Mouse (Mus musculus) lung, embryonic 16.5 days (tissue): ENCODE measurements around the gene Dlg4. TPM values are rescaled to one million over a fixed set of nuclear protein-coding genes. Genes with fewer than 3 reads are reported as not detected.
A peak's percentile ranks its signal among the peaks of the same experiment; 100 is the strongest.

Experiments
- ATAC-seq: fragments of 200-750 bp; cut with Nextera tagmentation; 2 replicates; pipeline ENCODE4 v1.8.0; 2017; ENCODE audit warnings: low read depth, mild to moderate bottlenecking, moderate library complexity
- H3K27ac ChIP-seq: fragments of 300-500 bp; sonication (generic); 2 replicates; pipeline ENCODE4 v1.5.1; 2014; ENCODE audit warnings: mild to moderate bottlenecking, control low read depth, low read length
- H3K27me3 ChIP-seq: fragments of 300-500 bp; sonication (generic); 2 replicates; pipeline ENCODE4 v1.6.1; 2014; ENCODE audit warnings: low read depth, low read length, mixed read lengths; ENCODE audit not compliant: control insufficient read depth, insufficient read depth
- H3K36me3 ChIP-seq: fragments of 300-500 bp; sonication (generic); 2 replicates; pipeline ENCODE4 v1.6.1; 2014; ENCODE audit warnings: low read length; ENCODE audit not compliant: control insufficient read depth, insufficient read depth
- H3K4me1 ChIP-seq: fragments of 300-500 bp; sonication (generic); replicated peaks from 2 replicates; pipeline ENCODE4 v1.6.1; 2014; ENCODE audit warnings: low read length, mixed read lengths; ENCODE audit not compliant: control insufficient read depth, insufficient read depth
- H3K4me2 ChIP-seq: fragments of 300-500 bp; sonication (generic); 2 replicates; pipeline ENCODE4 v1.6.1; 2014; ENCODE audit warnings: low read depth, low read length, control low read depth
- H3K4me3 ChIP-seq: fragments of 300-500 bp; sonication (generic); 2 replicates; pipeline ENCODE4 v1.5.1; 2014; ENCODE audit warnings: mild to moderate bottlenecking, low read length, control low read depth
- H3K9ac ChIP-seq: fragments of 300-500 bp; sonication (generic); 2 replicates; pipeline ENCODE4 v1.6.1; 2014; ENCODE audit warnings: low read length, control low read depth
- H3K9me3 ChIP-seq: fragments of 300-500 bp; sonication (generic); 2 replicates; pipeline ENCODE4 v1.6.1; 2016; ENCODE audit warnings: low read length; ENCODE audit not compliant: control insufficient read depth
- WGBS: fragments of 180-500 bp; shearing (Covaris S2); extraction: QIAGEN DNeasy Blood & Tissue Kit; methylation state at CpG from one replicate; pipeline ENCODE4 v1.1.7; 2014; 5-methylcytosine and 5-hydroxymethylcytosine counted together
- polyA plus RNA-seq: library from polyadenylated mRNA; unstranded; fragments of >200 nt; fragmentation: Nextera tagmentation; extraction: Ambion mirVana; gene quantifications from 2 replicates; pipeline ENCODE4 v1.2.1, GENCODE M21; 2015

Gene Dlg4
- polyA plus RNA-seq, 1 experiment from 2014 or later = 7.9 TPM

- Histone ChIP-seq H3K27ac (no peak overlapping the region), H3K9ac (no peak overlapping the region), H3K36me3 (no peaks in the 10 kb centered on the region), H3K4me3 (no peak overlapping the region), H3K9me3 (no peaks in the 10 kb centered on the region), H3K27me3 (peaks cover 2% of the 10 kb centered on the region; the same call in 1 of the 2 replicates), H3K4me2 (no peak overlapping the region), H3K4me1 (no peaks in the 10 kb centered on the region)
- WGBS = 52% methylated on average over 10 of the region's 10 CpGs
- ATAC-seq = no peak
Measured at GRCm38 (mm10) chr11:70049816-70050215, 33.1 kb downstream of the Dlg4 start.

- no peak overlapping the region for H3K4me3 ChIP-seq
- H3K27ac ChIP-seq = no peak overlapping the region
- ATAC-seq = no peak
- no peaks in the 10 kb centered on the region for H3K36me3 ChIP-seq
- no peaks in the 10 kb centered on the region for H3K9me3 ChIP-seq
- no peak overlapping the region for H3K4me2 ChIP-seq
- 48% methylated on average over 7 of the region's 7 CpGs for WGBS
- H3K27me3 ChIP-seq = peaks cover 2% of the 10 kb centered on the region; the same call in 1 of the 2 replicates
- H3K9ac ChIP-seq = no peak overlapping the region
- H3K4me1 ChIP-seq = peaks cover 4% of the 10 kb centered on the region; the same call in 1 of the 2 replicates
Measured at GRCm38 (mm10) chr11:70053156-70053555, 36.4 kb downstream of the Dlg4 start.

- H3K27me3 ChIP-seq = peaks cover 2% of the 10 kb centered on the region; the same call in 1 of the 2 replicates
- H3K4me2 ChIP-seq = no peak within 1 kb of the TSS
- H3K9me3 ChIP-seq = no peaks in the 10 kb centered on the region
- H3K36me3 ChIP-seq = no peaks in the 10 kb centered on the region
- no peak for ATAC-seq
- WGBS = 77% methylated on average over 10 of the region's 10 CpGs
- no peak within 1 kb of the TSS for H3K4me3 ChIP-seq
- no peak within 1 kb of the TSS for H3K27ac ChIP-seq
- H3K9ac ChIP-seq = no peak within 1 kb of the TSS
- peaks cover 4% of the 10 kb centered on the region; the same call in 1 of the 2 replicates for H3K4me1 ChIP-seq
Measured at GRCm38 (mm10) chr11:70053898-70054570, 37.3 kb downstream of the Dlg4 start, which contains the start of gene Asgr1. Gene Asgr1, plus strand, starts transcription at chr11:70054085.

- Histone ChIP-seq H3K9me3 (no peaks in the 10 kb centered on the region), H3K4me1 (peaks cover 4% of the 10 kb centered on the region; the same call in 1 of the 2 replicates), H3K27ac (no peak overlapping the region), H3K4me3 (no peak overlapping the region), H3K27me3 (peaks cover 2% of the 10 kb centered on the region; the same call in 1 of the 2 replicates), H3K9ac (peak overlapping the region; percentile 28; the same call in 1 of the 2 replicates), H3K36me3 (no peaks in the 10 kb centered on the region), H3K4me2 (peak overlapping the region; percentile 39; the same call in 1 of the 2 replicates)
- peak; percentile 61; the same call in 1 of the 2 replicates for ATAC-seq
- 16% methylated on average over 18 of the region's 18 CpGs for WGBS
Measured at GRCm38 (mm10) chr11:70055618-70056214, 39.0 kb downstream of the Dlg4 start.

- Histone ChIP-seq H3K4me2 (no peak overlapping the region), H3K27ac (no peak overlapping the region), H3K36me3 (no peaks in the 10 kb centered on the region), H3K9me3 (no peaks in the 10 kb centered on the region), H3K4me1 (peaks cover 4% of the 10 kb centered on the region; the same call in 1 of the 2 replicates), H3K27me3 (peaks cover 2% of the 10 kb centered on the region; the same call in 1 of the 2 replicates), H3K4me3 (no peak overlapping the region), H3K9ac (no peak overlapping the region)
- 79% methylated on average over 9 of the region's 9 CpGs for WGBS
- ATAC-seq = no peak
Measured at GRCm38 (mm10) chr11:70057805-70058204, 41.1 kb downstream of the Dlg4 start.

- ATAC-seq = no peak
- H3K4me3 ChIP-seq = no peak overlapping the region
- no peak overlapping the region for H3K27ac ChIP-seq
- no peaks in the 10 kb centered on the region for H3K36me3 ChIP-seq
- no peaks in the 10 kb centered on the region for H3K9me3 ChIP-seq
- no peak overlapping the region for H3K4me2 ChIP-seq
- 44% methylated on average over 6 of the region's 6 CpGs for WGBS
- H3K27me3 ChIP-seq = no peaks in the 10 kb centered on the region
- no peak overlapping the region for H3K9ac ChIP-seq
- peaks cover 4% of the 10 kb centered on the region; the same call in 1 of the 2 replicates for H3K4me1 ChIP-seq
Measured at GRCm38 (mm10) chr11:70059930-70060329, 43.2 kb downstream of the Dlg4 start.

GRCm38 (mm10) chr11:70063053-70063452 lies 46.3 kb downstream of the Dlg4 start:
- Histone ChIP-seq H3K9me3 (no peaks in the 10 kb centered on the region), H3K27me3 (no peaks in the 10 kb centered on the region), H3K27ac (no peak overlapping the region), H3K9ac (no peak overlapping the region), H3K4me2 (no peak overlapping the region), H3K4me1 (no peaks in the 10 kb centered on the region), H3K4me3 (no peak overlapping the region), H3K36me3 (no peaks in the 10 kb centered on the region)
- WGBS = 64% methylated on average over 3 of the region's 3 CpGs
- ATAC-seq = no peak

GRCm38 (mm10) chr11:70066701-70067100 lies 50.0 kb downstream of the Dlg4 start:
- Histone ChIP-seq H3K4me2 (no peak overlapping the region), H3K9me3 (no peaks in the 10 kb centered on the region), H3K9ac (no peak overlapping the region), H3K4me1 (no peaks in the 10 kb centered on the region), H3K27me3 (no peaks in the 10 kb centered on the region), H3K4me3 (no peak overlapping the region), H3K27ac (no peak overlapping the region), H3K36me3 (no peaks in the 10 kb centered on the region)
- WGBS = 57% methylated on average over 4 of the region's 4 CpGs
- ATAC-seq = no peak

GRCm38 (mm10) chr11:70068245-70068644 lies 51.5 kb downstream of the Dlg4 start:
- no peaks in the 10 kb centered on the region for H3K27me3 ChIP-seq
- no peak for ATAC-seq
- WGBS = 57% methylated on average over 3 of the region's 3 CpGs
- H3K27ac ChIP-seq = no peak overlapping the region
- H3K4me2 ChIP-seq = no peak overlapping the region
- H3K4me3 ChIP-seq = no peak overlapping the region
- H3K9me3 ChIP-seq = no peaks in the 10 kb centered on the region
- H3K4me1 ChIP-seq = no peaks in the 10 kb centered on the region
- H3K36me3 ChIP-seq = no peaks in the 10 kb centered on the region
- no peak overlapping the region for H3K9ac ChIP-seq
